Mouse (Mus musculus): ENCODE data around the gene Slc30a9. TPM values are rescaled to one million over a fixed set of nuclear protein-coding genes. Genes with fewer than 3 reads are reported as not detected.

The Slc30a9 gene
- polyA plus RNA-seq, 1 experiment from 2014 or later: 85.4 TPM

DNA sequence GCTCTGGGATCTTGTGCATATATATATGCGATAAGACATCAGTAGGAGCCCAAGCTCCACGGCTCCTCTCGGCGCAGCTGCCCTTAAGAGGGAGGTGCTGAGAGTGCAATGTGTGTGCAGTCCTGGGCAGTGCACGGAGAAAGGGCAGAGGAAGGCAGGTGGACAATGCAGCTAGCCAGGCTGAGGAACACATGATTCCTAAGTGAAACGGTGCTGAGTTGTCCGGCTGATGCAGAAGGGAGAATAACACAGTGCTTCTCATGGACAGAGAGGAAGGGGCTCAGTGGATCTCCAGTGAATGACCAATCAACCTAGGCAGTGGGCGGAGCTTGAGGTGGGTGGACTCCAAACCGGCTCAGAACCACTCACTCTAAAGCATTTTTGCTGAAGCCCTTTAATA, 94.9 kb downstream of the Slc30a9 start:
- H3K4me3 ChIP-seq: no peak overlapping the region
- DNase-seq (ENCODE audit: low spot score): no peak
- H3K27me3 ChIP-seq (replicated peaks; ENCODE audit: low read depth, poor library complexity, severe bottlenecking): no peaks in the 10 kb centered on the region
- H3K27ac ChIP-seq (replicated peaks): no peak overlapping the region
- peaks cover 43% of the 10 kb centered on the region for H3K36me3 ChIP-seq (replicated peaks)
- no peaks in the 10 kb centered on the region for H3K9me3 ChIP-seq
- H3K4me1 ChIP-seq: 0 out of 2 replicates have a peak, but pooled peaks cover 5% of the 10 kb centered on the region
- WGBS: 76% methylated on average over 9 of the region's 9 CpGs

DNA sequence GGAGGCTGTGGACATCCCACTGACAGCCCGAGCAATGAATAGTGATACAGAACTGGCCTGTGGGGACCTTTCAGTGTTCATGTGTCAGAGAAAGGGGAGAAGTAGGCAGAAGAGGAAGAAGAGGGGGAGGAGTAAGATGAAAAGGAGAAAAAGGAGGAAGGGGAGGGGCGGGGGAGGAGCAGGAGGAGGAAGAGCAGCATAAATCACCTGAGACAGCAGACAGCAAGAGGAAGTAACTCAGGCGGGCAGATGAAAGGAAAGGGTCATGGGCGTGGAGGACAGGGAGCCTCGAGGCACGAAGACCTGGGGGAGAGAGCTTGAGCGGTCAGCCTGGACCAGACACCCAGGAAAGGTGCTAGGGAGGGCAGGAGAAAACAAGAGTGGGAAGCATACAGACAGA, 97.6 kb downstream of the Slc30a9 start:
- Histone ChIP-seq H3K4me3 (no peak overlapping the region), H3K27me3 (replicated peaks; ENCODE audit: low read depth, poor library complexity, severe bottlenecking) (no peaks in the 10 kb centered on the region), H3K9me3 (no peaks in the 10 kb centered on the region), H3K4me1 (0 out of 2 replicates have a peak, but pooled peaks cover 5% of the 10 kb centered on the region), H3K27ac (replicated peaks) (no peak overlapping the region), H3K36me3 (replicated peaks) (peaks cover 21% of the 10 kb centered on the region)
- 84% methylated on average over 7 of the region's 7 CpGs for WGBS
- no peak for DNase-seq (ENCODE audit: low spot score)

DNA sequence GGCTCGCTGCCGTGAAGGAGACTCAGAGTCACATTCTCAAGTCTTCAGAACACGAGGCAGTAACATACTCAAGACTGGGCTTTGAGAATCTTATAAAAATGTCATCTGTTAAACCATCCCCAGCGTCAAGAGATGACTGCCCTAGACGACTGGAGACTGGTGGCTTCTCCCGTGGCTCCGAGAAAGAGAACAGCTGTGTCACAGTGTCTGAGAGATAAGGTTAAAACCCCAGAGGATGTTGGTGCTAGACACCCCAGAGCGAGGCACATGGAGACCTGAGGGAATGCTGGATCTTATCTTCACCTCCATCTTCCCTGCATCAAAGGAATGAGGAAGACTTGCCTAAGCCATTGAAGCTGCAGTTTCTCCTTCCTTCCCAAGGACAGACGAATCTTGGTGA, 98.2 kb downstream of the Slc30a9 start:
- Histone ChIP-seq H3K36me3 (replicated peaks) (peaks cover 21% of the 10 kb centered on the region), H3K27ac (replicated peaks) (no peak overlapping the region), H3K4me1 (0 out of 2 replicates have a peak, but pooled peaks cover 5% of the 10 kb centered on the region), H3K9me3 (no peaks in the 10 kb centered on the region), H3K4me3 (no peak overlapping the region), H3K27me3 (replicated peaks; ENCODE audit: low read depth, poor library complexity, severe bottlenecking) (no peaks in the 10 kb centered on the region)
- 87% methylated on average over 9 of the region's 9 CpGs for WGBS
- DNase-seq (ENCODE audit: low spot score): no peak

Other genes with a start within 250 kb of the Slc30a9 start
- 2.8 and 11.2 TPM in 2 replicates for gene Phox2b, start 207.7 kb upstream of the Slc30a9 start, polyA plus RNA-seq (2016; fragmentation: Nextera tagmentation; extraction: Ambion mirVana)
- gene Tmem33, start 46.4 kb upstream of the Slc30a9 start, polyA plus RNA-seq (2016; fragmentation: Nextera tagmentation; extraction: Ambion mirVana): 106 and 117 TPM in 2 replicates
- 10.5 and 12.2 TPM in 2 replicates for gene Bend4, start 121.4 kb downstream of the Slc30a9 start, polyA plus RNA-seq (2016; fragmentation: Nextera tagmentation; extraction: Ambion mirVana)